Mouse (Mus musculus) liver, embryonic 12.5 days (tissue): ENCODE measurements around the gene Cstb. TPM values are rescaled to one million over a fixed set of nuclear protein-coding genes. Genes with fewer than 3 reads are reported as not detected.

ENCODE experiments used
- ATAC-seq: fragments of 200-750 bp; cut with Nextera tagmentation; 2 replicates; pipeline ENCODE4 v1.8.0; 2017; ENCODE audit warnings: moderate number of reproducible peaks, mild to moderate bottlenecking, moderate library complexity
- H3K27ac ChIP-seq: fragments of 300-500 bp; sonication (generic); 2 replicates; pipeline ENCODE4 v1.5.1; 2016; ENCODE audit warnings: mild to moderate bottlenecking
- H3K27me3 ChIP-seq: fragments of 300-500 bp; sonication (generic); replicated peaks from 2 replicates; pipeline ENCODE4 v1.6.1; 2016; ENCODE audit warnings: mild to moderate bottlenecking, moderate library complexity
- H3K36me3 ChIP-seq: fragments of 300-500 bp; sonication (generic); 2 replicates; pipeline ENCODE4 v1.6.1; 2016; ENCODE audit warnings: mild to moderate bottlenecking, moderate library complexity
- H3K4me1 ChIP-seq: fragments of 300-500 bp; sonication (generic); 2 replicates; pipeline ENCODE4 v1.6.1; 2016
- H3K4me2 ChIP-seq: fragments of 300-500 bp; sonication (generic); 2 replicates; pipeline ENCODE4 v1.6.1; 2016; ENCODE audit warnings: mild to moderate bottlenecking, moderate library complexity
- H3K4me3 ChIP-seq: fragments of 300-500 bp; sonication (generic); 2 replicates; pipeline ENCODE4 v1.5.1; 2016; ENCODE audit warnings: mild to moderate bottlenecking, moderate library complexity
- H3K9ac ChIP-seq: fragments of 300-500 bp; sonication (generic); 2 replicates; pipeline ENCODE4 v1.6.1; 2016; ENCODE audit warnings: mild to moderate bottlenecking, moderate library complexity
- H3K9me3 ChIP-seq: fragments of 300-500 bp; sonication (generic); replicated peaks from 2 replicates; pipeline ENCODE4 v1.6.1; 2016; ENCODE audit warnings: mild to moderate bottlenecking, moderate library complexity
- WGBS: fragments of 180-500 bp; shearing (Covaris S2); methylation state at CpG from one replicate; pipeline ENCODE4 v1.1.7; 2016; ENCODE audit not compliant: insufficient replicate concordance; 5-methylcytosine and 5-hydroxymethylcytosine counted together
- polyA plus RNA-seq: library from polyadenylated mRNA; unstranded; fragments of >200 nt; fragmentation: Nextera tagmentation; extraction: Ambion mirVana; gene quantifications from 2 replicates; pipeline ENCODE4 v1.2.1, GENCODE M21; 2016

Cstb gene
- polyA plus RNA-seq, 1 experiment from 2014 or later: 104 TPM

- no peak for ATAC-seq
- Histone ChIP-seq H3K4me2 (no peak overlapping the region), H3K27ac (no peak overlapping the region), H3K9ac (no peak overlapping the region), H3K36me3 (peaks cover 8% of the 10 kb centered on the region; the same call in 1 of the 2 replicates), H3K9me3 (no peaks in the 10 kb centered on the region), H3K27me3 (no peaks in the 10 kb centered on the region), H3K4me1 (peaks cover 26% of the 10 kb centered on the region), H3K4me3 (no peak overlapping the region)
- WGBS: 56% methylated on average over 3 of the region's 3 CpGs
These were observed 2.9 kb upstream of the Cstb start for GRCm38 (mm10) chr10:78422614-78423013.

- H3K9ac ChIP-seq: peak overlapping the region; percentile 79
- peak; percentile 6; the same call in 1 of the 2 replicates for ATAC-seq
- peaks cover 20% of the 10 kb centered on the region; the same call in 1 of the 2 replicates for H3K36me3 ChIP-seq
- no peaks in the 10 kb centered on the region for H3K9me3 ChIP-seq
- H3K27ac ChIP-seq: peak overlapping the region; percentile 62; the same call in 1 of the 2 replicates
- 30% methylated on average over 6 of the region's 6 CpGs for WGBS
- peak overlapping the region; percentile 95 for H3K4me2 ChIP-seq
- peaks cover 26% of the 10 kb centered on the region for H3K4me1 ChIP-seq
- peak overlapping the region; percentile 74 for H3K4me3 ChIP-seq
- H3K27me3 ChIP-seq: no peaks in the 10 kb centered on the region
These were observed 757 bp downstream of the Cstb start for GRCm38 (mm10) chr10:78426117-78426735.

GRCm38 (mm10) chr10:78428070-78428469, 2.6 kb downstream of the Cstb start:
- Histone ChIP-seq H3K36me3 (peaks cover 20% of the 10 kb centered on the region; the same call in 1 of the 2 replicates), H3K27me3 (peaks cover 4% of the 10 kb centered on the region; the same call in 1 of the 2 replicates), H3K27ac (no peak overlapping the region), H3K9ac (no peak overlapping the region), H3K4me1 (peaks cover 22% of the 10 kb centered on the region), H3K4me3 (no peak overlapping the region), H3K4me2 (no peak overlapping the region), H3K9me3 (no peaks in the 10 kb centered on the region)
- no peak for ATAC-seq
- 88% methylated on average over 11 of the region's 11 CpGs for WGBS

GRCm38 (mm10) chr10:78429180-78429579, 3.7 kb downstream of the Cstb start:
- Histone ChIP-seq H3K27ac (no peak overlapping the region), H3K4me2 (no peak overlapping the region), H3K27me3 (peaks cover 6% of the 10 kb centered on the region; the same call in 1 of the 2 replicates), H3K9ac (no peak overlapping the region), H3K4me1 (peaks cover 22% of the 10 kb centered on the region), H3K36me3 (peaks cover 20% of the 10 kb centered on the region; the same call in 1 of the 2 replicates), H3K4me3 (no peak overlapping the region), H3K9me3 (no peaks in the 10 kb centered on the region)
- WGBS: 69% methylated on average over 5 of the region's 5 CpGs
- ATAC-seq: no peak

DNA sequence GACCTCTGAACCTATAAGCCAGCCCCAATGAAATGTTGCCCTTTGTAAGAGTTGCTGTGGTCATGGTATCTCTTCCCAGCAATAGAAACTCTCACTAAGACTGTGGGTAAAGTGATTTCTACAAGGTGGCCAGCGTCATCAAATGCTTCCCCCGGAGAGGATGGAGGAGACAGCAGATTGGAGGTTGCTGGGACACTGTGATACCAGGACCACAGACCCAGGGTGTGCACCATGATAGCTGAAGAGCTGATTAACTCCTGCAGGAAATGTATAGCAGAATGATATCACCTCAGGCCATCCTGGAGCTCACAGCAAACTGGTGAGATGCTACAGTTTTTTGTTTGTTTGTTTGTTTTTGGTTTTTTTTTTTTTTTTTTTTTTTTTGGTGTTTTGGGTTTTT, 4.3 kb downstream of the Cstb start:
- 27% methylated on average over 2 of the region's 2 CpGs for WGBS
- Histone ChIP-seq H3K27me3 (peaks cover 6% of the 10 kb centered on the region; the same call in 1 of the 2 replicates), H3K9me3 (no peaks in the 10 kb centered on the region), H3K27ac (no peak overlapping the region), H3K9ac (no peak overlapping the region), H3K4me1 (peaks cover 22% of the 10 kb centered on the region), H3K36me3 (peaks cover 20% of the 10 kb centered on the region; the same call in 1 of the 2 replicates), H3K4me2 (no peak overlapping the region), H3K4me3 (no peak overlapping the region)
- ATAC-seq: no peak

DNA sequence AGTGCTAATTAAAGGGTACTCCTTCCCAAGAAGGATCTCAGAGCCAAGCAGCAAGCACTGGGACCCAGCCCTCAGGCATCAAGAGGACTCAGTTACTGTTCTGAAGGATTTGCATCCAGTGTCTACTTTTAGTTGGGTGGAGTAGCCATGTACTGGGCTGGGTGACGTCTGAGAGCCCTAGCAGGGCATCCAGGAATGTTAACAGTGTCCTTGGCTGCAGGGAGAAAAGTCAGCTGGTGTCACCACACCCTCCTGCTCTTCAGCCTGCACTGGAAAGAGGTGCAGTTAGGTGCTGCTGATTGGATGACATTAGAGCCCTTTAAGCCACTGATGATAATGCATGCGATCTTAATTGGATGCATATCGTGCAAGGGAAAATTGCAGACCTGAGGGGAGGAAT, 7.4 kb downstream of the Cstb start:
- H3K36me3 ChIP-seq: peaks cover 10% of the 10 kb centered on the region; the same call in 1 of the 2 replicates
- no peak overlapping the region for H3K4me3 ChIP-seq
- peaks cover under 1% of the 10 kb centered on the region; the same call in 1 of the 2 replicates for H3K4me1 ChIP-seq
- H3K9me3 ChIP-seq: no peaks in the 10 kb centered on the region
- H3K9ac ChIP-seq: no peak overlapping the region
- 65% methylated on average over 3 of the region's 3 CpGs for WGBS
- peaks cover 6% of the 10 kb centered on the region; the same call in 1 of the 2 replicates for H3K27me3 ChIP-seq
- no peak for ATAC-seq
- H3K27ac ChIP-seq: no peak overlapping the region
- H3K4me2 ChIP-seq: no peak overlapping the region

- H3K4me3 ChIP-seq: no peak overlapping the region
- H3K4me2 ChIP-seq: no peak overlapping the region
- H3K27ac ChIP-seq: no peak overlapping the region
- H3K36me3 ChIP-seq: peaks cover 9% of the 10 kb centered on the region
- peaks cover 2% of the 10 kb centered on the region; the same call in 1 of the 2 replicates for H3K27me3 ChIP-seq
- 8% methylated on average over 5 of the region's 5 CpGs for WGBS
- no peaks in the 10 kb centered on the region for H3K9me3 ChIP-seq
- H3K4me1 ChIP-seq: 0 out of 2 replicates have a peak, but pooled peaks cover 2% of the 10 kb centered on the region
- H3K9ac ChIP-seq: no peak overlapping the region
- ATAC-seq: no peak; the same call in 1 of the 2 replicates
These were observed 12.6 kb downstream of the Cstb start for GRCm38 (mm10) chr10:78438094-78438493.

GRCm38 (mm10) chr10:78439550-78439949, 14.1 kb downstream of the Cstb start:
- Histone ChIP-seq H3K4me2 (no peak overlapping the region), H3K27ac (no peak overlapping the region), H3K4me3 (no peak overlapping the region), H3K4me1 (0 out of 2 replicates have a peak, but pooled peaks cover 2% of the 10 kb centered on the region), H3K27me3 (no peaks in the 10 kb centered on the region), H3K9ac (no peak overlapping the region), H3K9me3 (no peaks in the 10 kb centered on the region), H3K36me3 (peaks cover 21% of the 10 kb centered on the region)
- ATAC-seq: no peak; the same call in 1 of the 2 replicates
- 54% methylated on average over 5 of the region's 5 CpGs for WGBS

DNA sequence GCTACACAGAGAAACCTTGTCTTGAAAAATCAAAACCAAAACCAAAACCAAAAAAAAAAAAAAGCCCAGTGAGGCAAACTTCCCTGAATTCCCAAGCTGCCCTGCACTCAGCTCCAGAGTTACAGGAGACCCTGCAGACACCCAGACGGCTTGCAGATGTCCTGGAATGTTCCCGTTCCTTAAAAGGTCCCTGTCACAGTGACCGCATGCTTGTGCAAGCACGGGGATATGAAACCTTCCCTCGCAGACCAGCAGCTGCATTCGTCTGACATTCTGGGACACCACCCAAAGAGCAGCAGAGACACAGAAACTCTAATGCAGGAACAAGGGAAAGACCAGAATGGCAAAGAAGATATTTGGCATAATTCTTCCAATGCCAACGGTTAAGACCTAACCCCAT, 14.5 kb downstream of the Cstb start:
- no peaks in the 10 kb centered on the region for H3K9me3 ChIP-seq
- no peak overlapping the region for H3K9ac ChIP-seq
- H3K4me2 ChIP-seq: no peak overlapping the region
- no peaks in the 10 kb centered on the region for H3K27me3 ChIP-seq
- H3K4me3 ChIP-seq: no peak overlapping the region
- no peak overlapping the region for H3K27ac ChIP-seq
- 79% methylated on average over 7 of the region's 7 CpGs for WGBS
- 0 out of 2 replicates have a peak, but pooled peaks cover 2% of the 10 kb centered on the region for H3K4me1 ChIP-seq
- no peak for ATAC-seq
- peaks cover 25% of the 10 kb centered on the region for H3K36me3 ChIP-seq

GRCm38 (mm10) chr10:78440812-78441211, 15.3 kb downstream of the Cstb start:
- H3K27me3 ChIP-seq: no peaks in the 10 kb centered on the region
- 68% methylated on average over 9 of the region's 9 CpGs for WGBS
- ATAC-seq: no peak

GRCm38 (mm10) chr10:78441606-78442005, 16.1 kb downstream of the Cstb start:
- Histone ChIP-seq H3K9ac (no peak overlapping the region), H3K27ac (no peak overlapping the region), H3K36me3 (peaks cover 33% of the 10 kb centered on the region), H3K9me3 (no peaks in the 10 kb centered on the region), H3K4me3 (no peak overlapping the region), H3K27me3 (no peaks in the 10 kb centered on the region), H3K4me1 (0 out of 2 replicates have a peak, but pooled peaks cover 2% of the 10 kb centered on the region), H3K4me2 (no peak overlapping the region)
- no peak for ATAC-seq
- 77% methylated on average over 5 of the region's 5 CpGs for WGBS

More at GRCm38 (mm10) chr10:78440812-78441211, 15.3 kb downstream of the Cstb start:
- peaks cover 28% of the 10 kb centered on the region for H3K36me3 ChIP-seq
- H3K9me3 ChIP-seq: no peaks in the 10 kb centered on the region
- H3K4me2 ChIP-seq: no peak overlapping the region
- H3K9ac ChIP-seq: no peak overlapping the region
- no peak overlapping the region for H3K27ac ChIP-seq
- 0 out of 2 replicates have a peak, but pooled peaks cover 2% of the 10 kb centered on the region for H3K4me1 ChIP-seq
- H3K4me3 ChIP-seq: no peak overlapping the region

DNA sequence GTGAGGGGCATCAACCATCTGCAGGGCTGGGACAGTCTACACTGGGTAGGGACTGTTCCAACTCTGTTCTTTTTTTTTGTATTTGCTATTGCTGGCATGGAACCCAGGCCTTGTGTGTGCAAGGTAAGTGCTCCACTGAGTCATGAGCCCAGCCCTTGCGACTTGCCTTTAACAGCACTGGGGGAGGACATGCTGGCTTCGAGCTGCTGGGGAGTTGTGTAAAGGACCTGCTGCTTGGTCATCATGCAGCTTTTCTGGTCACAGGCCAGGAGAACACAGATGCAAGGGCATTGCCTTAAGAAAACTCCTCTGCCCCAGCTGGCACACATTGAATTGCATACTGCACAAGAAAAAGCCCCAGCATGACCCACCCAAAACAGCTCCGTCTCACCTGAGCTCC, 16.8 kb downstream of the Cstb start:
- 73% methylated on average over 3 of the region's 3 CpGs for WGBS

More for the DNA sequence above, 16.8 kb downstream of the Cstb start:
- Histone ChIP-seq H3K27ac (no peak overlapping the region), H3K27me3 (no peaks in the 10 kb centered on the region), H3K9me3 (no peaks in the 10 kb centered on the region), H3K4me3 (no peak overlapping the region), H3K4me1 (0 out of 2 replicates have a peak, but pooled peaks cover 2% of the 10 kb centered on the region), H3K36me3 (peaks cover 40% of the 10 kb centered on the region), H3K4me2 (no peak overlapping the region), H3K9ac (no peak overlapping the region)
- ATAC-seq: no peak
